9 mouse cellular contexts compared by ENCODE assay signal in genomic region chr11:100355151-100355951, GRCm38 (mm10). TPM values are rescaled to one million over a fixed set of nuclear protein-coding genes. Genes with fewer than 3 reads are reported as not detected.
DNase-seq lines count a peak whose midpoint lies in the region; ATAC-seq lines count a peak whose summit lies in the region.
"Had no signal": no experiment of that assay in that cellular context is flagged by ENCODE, and none has a peak within 500 bp of the region (broad histone marks: within the 10 kb centered on the region; RNA-seq: fewer than 3 reads in every experiment).

No protein-coding gene starts in this region.

- no peaks in the 10 kb centered on the region for H3K79me2 ChIP-seq in macrophage (ENCODE audit: inconsistent target)

- peak overlapping the region; percentile 85 for H3K4me3 ChIP-seq in hindbrain, embryonic 10.5 days
- H3K4me3 ChIP-seq in macrophage (ENCODE audit: inconsistent target) = peak overlapping the region; percentile 43

- peaks cover 37% of the 10 kb centered on the region for H3K4me1 ChIP-seq in hindbrain, embryonic 10.5 days (replicated peaks)

- peaks cover 30% of the 10 kb centered on the region for H3K36me3 ChIP-seq in hindbrain, embryonic 10.5 days
- H3K36me3 ChIP-seq in macrophage (ENCODE audit: inconsistent target) = no peaks in the 10 kb centered on the region

- DNase-seq in MN1 (ENCODE audit: low spot score) = peak; percentile 79
- DNase-seq in hindbrain, embryonic 10.5 days (ENCODE audit: low spot score) = peak; percentile 43
- peak; percentile 34 to 46 for DNase-seq in layer of hippocampus, postnatal 25 days (ENCODE audit: extremely low spot score in 1 of 2, low spot score in 1 of 2)
- peak; percentile 60 for DNase-seq in right cerebral cortex, postnatal 4 days
- no peak for DNase-seq in yolk sac, embryonic 10.5 days (ENCODE audit: low spot score)

- no peaks in the 10 kb centered on the region for H3K9me3 ChIP-seq in hindbrain, embryonic 10.5 days

- peak; percentile 86 for ATAC-seq in CD4-positive, CD25-positive, alpha-beta regulatory T cell, adult 4 months
- peak; percentile 62 for ATAC-seq in common myeloid progenitor, adult 5-6 weeks (replicated peaks; ENCODE audit: low read depth, poor library complexity, severe bottlenecking)

- H3K27ac ChIP-seq in hindbrain, embryonic 10.5 days = peak overlapping the region; percentile 93
- H3K27ac ChIP-seq in macrophage = no peak overlapping the region

- WGBS in hindbrain, embryonic 10.5 days = 1% methylated on average over 54 of the region's 54 CpGs
- WGBS in macrophage (ENCODE audit: missing documents) = under 1% methylated on average over 51 of the region's 54 CpGs

- peaks cover 76% of the 10 kb centered on the region for H3K27me3 ChIP-seq in hindbrain, embryonic 10.5 days (ENCODE audit: insufficient read depth, poor library complexity, severe bottlenecking)

RNA-seq across cellular contexts. Expression of gene Hap1, which starts 0.6 kb away (rescaled TPM):
- polyA plus RNA-seq in CD4-positive, CD25-positive, alpha-beta regulatory T cell, adult 4 months (2017; shearing (Covaris generic)) = under 1 TPM in 1 of 2 experiments, not detected in 1; 0.50 TPM
- total RNA-seq in common myeloid progenitor, adult 5-6 weeks (2017) = not detected in 2 replicates
- polyA plus RNA-seq in hindbrain, embryonic 10.5 days (2016; fragmentation: Nextera tagmentation; extraction: Ambion mirVana) = 33.2 and 37.7 TPM in 2 replicates
- 100 to 1,000 TPM; 125 to 143 TPM for total RNA-seq in layer of hippocampus, postnatal 25 days (2021)
- 1 to 10 TPM in 5 of 26 experiments, under 1 TPM in 10, not detected in 11; 0.26 to 5.2 (median 0.92) TPM for total RNA-seq in macrophage (2018; cell fraction: chromatin; rRNA removed)
- total RNA-seq in macrophage (2018; cell fraction: cytosol; rRNA removed) = under 1 TPM in 24 of 26 experiments, not detected in 2; 0.06 to 0.96 (median 0.19) TPM
- 1 to 10 TPM in 5 of 26 experiments, under 1 TPM in 13, not detected in 8; 0.41 to 3.6 (median 0.76) TPM for total RNA-seq in macrophage (2018; cell fraction: nucleus; rRNA removed)
- polyA plus RNA-seq in macrophage (2018) = 0.36 to 0.81 TPM in 2 of 3 replicates, not detected in the other

RNA-seq across cellular contexts. Expression of gene Gast, which starts 21.1 kb away (rescaled TPM):
- not detected for polyA plus RNA-seq in CD4-positive, CD25-positive, alpha-beta regulatory T cell, adult 4 months (2017; shearing (Covaris generic))
- not detected in 2 replicates for total RNA-seq in common myeloid progenitor, adult 5-6 weeks (2017)
- polyA plus RNA-seq in hindbrain, embryonic 10.5 days (2016; fragmentation: Nextera tagmentation; extraction: Ambion mirVana) = 0.90 TPM in 1 of 2 replicates, not detected in the other
- not detected for total RNA-seq in layer of hippocampus, postnatal 25 days (2021)
- not detected for total RNA-seq in macrophage (2018; cell fraction: chromatin; rRNA removed)
- not detected for total RNA-seq in macrophage (2018; cell fraction: cytosol; rRNA removed)
- total RNA-seq in macrophage (2018; cell fraction: nucleus; rRNA removed) = not detected
- polyA plus RNA-seq in macrophage (2018) = not detected in 3 replicates
- polyA plus RNA-seq: large intestine, adult 2 months had no signal

RNA-seq across cellular contexts. Expression of gene Eif1, which starts 35.7 kb away (rescaled TPM):
- 1,000 to 10,000 TPM; 1,870 to 3,129 TPM for polyA plus RNA-seq in CD4-positive, CD25-positive, alpha-beta regulatory T cell, adult 4 months (2017; shearing (Covaris generic))
- 220 and 411 TPM in 2 replicates for total RNA-seq in common myeloid progenitor, adult 5-6 weeks (2017)
- polyA plus RNA-seq in hindbrain, embryonic 10.5 days (2016; fragmentation: Nextera tagmentation; extraction: Ambion mirVana) = 1,728 and 1,735 TPM in 2 replicates
- total RNA-seq in layer of hippocampus, postnatal 25 days (2021) = 100 to 1,000 TPM; 723 to 806 TPM
- total RNA-seq in macrophage (2018; cell fraction: chromatin; rRNA removed) = 100 to 1,000 TPM; 136 to 323 (median 252) TPM
- total RNA-seq in macrophage (2018; cell fraction: cytosol; rRNA removed) = 1,000 to 10,000 TPM in 5 of 26 experiments, 100 to 1,000 TPM in 21; 661 to 1,120 (median 813) TPM
- total RNA-seq in macrophage (2018; cell fraction: nucleus; rRNA removed) = 100 to 1,000 TPM; 297 to 741 (median 442) TPM
- polyA plus RNA-seq in macrophage (2018) = 204 to 466 TPM (median 355 TPM) in 3 replicates

RNA-seq across cellular contexts. Expression of gene Jup, which starts 42.2 kb away (rescaled TPM):
- 1 to 10 TPM in 1 of 2 experiments, under 1 TPM in 1; 0.32 to 1.9 TPM for polyA plus RNA-seq in CD4-positive, CD25-positive, alpha-beta regulatory T cell, adult 4 months (2017; shearing (Covaris generic))
- 1.9 and 2.5 TPM in 2 replicates for total RNA-seq in common myeloid progenitor, adult 5-6 weeks (2017)
- polyA plus RNA-seq in hindbrain, embryonic 10.5 days (2016; fragmentation: Nextera tagmentation; extraction: Ambion mirVana) = 45.0 and 53.6 TPM in 2 replicates
- 10 to 100 TPM; 33.2 to 36.2 TPM for total RNA-seq in layer of hippocampus, postnatal 25 days (2021)
- total RNA-seq in macrophage (2018; cell fraction: chromatin; rRNA removed) = 10 to 100 TPM in 2 of 26 experiments, 1 to 10 TPM in 20, under 1 TPM in 2, not detected in 2; 0.58 to 16.6 (median 3.4) TPM
- 1 to 10 TPM; 1.0 to 6.4 (median 2.4) TPM for total RNA-seq in macrophage (2018; cell fraction: cytosol; rRNA removed)
- 10 to 100 TPM in 1 of 26 experiments, 1 to 10 TPM in 23, under 1 TPM in 2; 0.72 to 10.3 (median 3.5) TPM for total RNA-seq in macrophage (2018; cell fraction: nucleus; rRNA removed)
- polyA plus RNA-seq in macrophage (2018) = 2.6 to 3.1 TPM (median 2.9 TPM) in 3 replicates

RNA-seq across cellular contexts. Expression of gene P3h4, which starts 59.3 kb away (rescaled TPM):
- not detected for polyA plus RNA-seq in CD4-positive, CD25-positive, alpha-beta regulatory T cell, adult 4 months (2017; shearing (Covaris generic))
- 1.1 TPM in 1 of 2 replicates, not detected in the other for total RNA-seq in common myeloid progenitor, adult 5-6 weeks (2017)
- polyA plus RNA-seq in hindbrain, embryonic 10.5 days (2016; fragmentation: Nextera tagmentation; extraction: Ambion mirVana) = 27.0 and 27.8 TPM in 2 replicates
- 1 to 10 TPM; 9.2 to 9.8 TPM for total RNA-seq in layer of hippocampus, postnatal 25 days (2021)
- 1 to 10 TPM in 1 of 26 experiments, not detected in 25; 7.0 TPM for total RNA-seq in macrophage (2018; cell fraction: chromatin; rRNA removed)
- under 1 TPM in 1 of 26 experiments, not detected in 25; 0.05 TPM for total RNA-seq in macrophage (2018; cell fraction: cytosol; rRNA removed)
- 1 to 10 TPM in 1 of 26 experiments, not detected in 25; 1.4 TPM for total RNA-seq in macrophage (2018; cell fraction: nucleus; rRNA removed)
- polyA plus RNA-seq in macrophage (2018) = 0.10 TPM in 1 of 3 replicates, not detected in the others

Comparison
In these comparisons a context has a peak if more than half of its experiments do, and no peak if none do; other contexts are left out.
1. RNA of gene Hap1, which starts 0.6 kb away (polyA plus RNA-seq): 33.2 to 37.7 TPM in hindbrain, embryonic 10.5 days; 0.50 TPM in CD4-positive, CD25-positive, alpha-beta regulatory T cell, adult 4 months and 0.36 to 0.81 TPM in macrophage; every median in the first group is over 10 times any median in the second.